Mouse (Mus musculus): ENCODE measurements around the gene Spp2. TPM values are rescaled to one million over a fixed set of nuclear protein-coding genes. Genes with fewer than 3 reads are reported as not detected.
"Not testable (repeated sequence)": the region's sequence is repeated elsewhere in the genome, so short reads cannot be mapped to it uniquely, and the experiment has no call there.

The Spp2 gene
- polyA plus RNA-seq, 1 experiment from 2014 or later = 0.77 TPM

DNA sequence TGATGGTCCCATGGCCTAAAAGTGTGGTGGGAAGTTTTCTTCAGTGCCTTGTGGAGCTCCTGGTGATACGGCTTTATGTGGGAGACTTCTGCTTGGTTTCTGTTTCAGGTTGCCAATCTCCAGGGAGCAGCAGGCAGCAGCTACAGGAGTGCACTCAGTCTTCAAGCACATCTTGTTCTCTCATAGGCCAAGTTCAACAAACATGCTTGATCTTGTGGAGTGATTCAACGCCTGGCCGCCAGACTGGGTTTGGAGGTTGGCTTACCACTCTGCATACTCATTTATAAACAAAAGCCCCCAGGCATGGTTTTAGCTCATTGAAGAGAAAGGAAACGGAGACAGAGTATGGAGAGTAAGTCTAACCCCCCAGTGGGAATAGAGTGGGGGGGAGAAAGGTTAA is 36.6 kb downstream of the Spp2 start:
- WGBS = 57% methylated on average over 4 of the region's 4 CpGs
- Histone ChIP-seq H3K4me2 (no peak overlapping the region), H3K27ac (no peak overlapping the region)

GRCm38 (mm10) chr1:88445400-88445799 is 38.6 kb downstream of the Spp2 start:
- Histone ChIP-seq H3K9me3 (no peaks in the 10 kb centered on the region), H3K27ac (no peak overlapping the region), H3K27me3 (replicated peaks) (no peaks in the 10 kb centered on the region), H3K4me2 (no peak overlapping the region), H3K36me3 (replicated peaks) (no peaks in the 10 kb centered on the region), H3K9ac (no peak overlapping the region), H3K4me1 (peaks cover 16% of the 10 kb centered on the region), H3K4me3 (no peak overlapping the region)
- 77% methylated on average over 4 of the region's 4 CpGs for WGBS
- ATAC-seq (replicated peaks) = no peak

More for the DNA sequence above, 36.6 kb downstream of the Spp2 start:
- Histone ChIP-seq H3K36me3 (replicated peaks) (no peaks in the 10 kb centered on the region), H3K4me1 (peaks cover 16% of the 10 kb centered on the region), H3K9me3 (no peaks in the 10 kb centered on the region), H3K27me3 (replicated peaks) (no peaks in the 10 kb centered on the region), H3K4me3 (no peak overlapping the region), H3K9ac (no peak overlapping the region)
- ATAC-seq (replicated peaks) = no peak

DNA sequence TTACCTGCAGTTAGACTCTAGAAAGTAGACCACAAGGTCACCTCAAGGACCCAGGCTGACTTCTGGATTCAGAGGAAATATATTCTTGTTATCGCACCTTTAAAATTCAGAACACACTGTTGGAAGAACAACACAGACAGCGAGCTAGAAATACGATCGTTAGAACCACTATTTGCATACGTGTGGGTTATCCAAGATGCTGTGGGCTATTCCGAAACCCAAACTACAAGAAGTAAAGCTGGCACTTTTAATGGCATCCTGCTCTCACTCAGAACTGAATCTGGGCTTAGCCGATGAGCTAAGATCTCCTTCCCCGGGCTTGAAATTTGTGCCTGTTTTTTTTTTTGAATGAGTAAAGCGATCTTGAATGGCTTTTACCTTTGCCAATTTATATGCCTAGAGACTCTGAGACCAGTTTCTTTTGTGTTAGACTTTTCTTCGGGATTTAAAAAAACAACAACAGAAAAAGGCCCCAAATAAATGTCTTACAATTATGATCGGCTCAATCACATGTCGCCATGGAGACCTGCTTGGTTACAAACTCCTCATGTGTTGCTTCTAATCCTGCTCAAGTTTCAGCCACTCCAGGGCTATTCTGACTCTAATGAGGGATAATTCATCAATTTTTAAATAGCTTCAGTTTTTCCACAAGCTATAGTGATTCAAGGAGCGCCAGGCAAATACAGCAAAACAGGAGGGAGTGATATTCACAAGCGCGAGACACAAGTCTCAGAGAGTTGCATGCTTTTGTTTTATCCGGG is 39.7 kb downstream of the Spp2 start:
- H3K4me3 ChIP-seq = no peak overlapping the region
- H3K27ac ChIP-seq = no peak overlapping the region; the same call in none of the 2 replicates
- 23% methylated on average over 16 of the region's 16 CpGs for WGBS
- H3K9ac ChIP-seq = no peak overlapping the region
- H3K27me3 ChIP-seq (replicated peaks) = no peaks in the 10 kb centered on the region
- peak overlapping the region; percentile 22 for H3K4me2 ChIP-seq
- 0 out of 2 replicates have a peak, but pooled peaks have one; percentile 45 for ATAC-seq (replicated peaks)
- H3K9me3 ChIP-seq = no peaks in the 10 kb centered on the region
- peaks cover 16% of the 10 kb centered on the region for H3K4me1 ChIP-seq
- no peaks in the 10 kb centered on the region for H3K36me3 ChIP-seq (replicated peaks)

DNA sequence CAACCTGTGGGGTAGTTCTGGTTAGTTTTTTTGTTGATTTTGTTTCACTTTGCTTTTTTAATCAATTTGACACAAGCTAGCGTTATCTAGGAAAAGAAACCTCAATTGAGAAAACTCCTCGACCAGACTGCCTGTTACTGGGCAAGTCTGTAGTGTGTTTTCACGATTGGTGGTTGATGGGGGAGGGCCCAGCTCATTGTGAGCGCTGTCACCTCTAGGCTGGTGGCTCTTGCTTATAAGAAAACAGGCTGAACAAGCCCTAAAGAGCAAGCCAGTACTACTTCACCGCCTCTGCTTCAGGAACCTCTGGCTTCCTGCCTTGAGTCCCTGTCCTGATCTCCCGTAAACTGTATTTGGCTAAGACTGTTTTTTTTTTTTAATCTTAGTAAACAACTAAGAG is 40.7 kb downstream of the Spp2 start:
- no peaks in the 10 kb centered on the region for H3K27me3 ChIP-seq (replicated peaks)
- no peaks in the 10 kb centered on the region for H3K36me3 ChIP-seq (replicated peaks)
- no peak overlapping the region for H3K27ac ChIP-seq
- no peak overlapping the region for H3K4me3 ChIP-seq
- H3K9ac ChIP-seq = no peak overlapping the region
- H3K9me3 ChIP-seq = no peaks in the 10 kb centered on the region
- peaks cover 16% of the 10 kb centered on the region for H3K4me1 ChIP-seq
- 7% methylated on average over 6 of the region's 6 CpGs for WGBS
- ATAC-seq (replicated peaks) = no peak
- no peak overlapping the region for H3K4me2 ChIP-seq

DNA sequence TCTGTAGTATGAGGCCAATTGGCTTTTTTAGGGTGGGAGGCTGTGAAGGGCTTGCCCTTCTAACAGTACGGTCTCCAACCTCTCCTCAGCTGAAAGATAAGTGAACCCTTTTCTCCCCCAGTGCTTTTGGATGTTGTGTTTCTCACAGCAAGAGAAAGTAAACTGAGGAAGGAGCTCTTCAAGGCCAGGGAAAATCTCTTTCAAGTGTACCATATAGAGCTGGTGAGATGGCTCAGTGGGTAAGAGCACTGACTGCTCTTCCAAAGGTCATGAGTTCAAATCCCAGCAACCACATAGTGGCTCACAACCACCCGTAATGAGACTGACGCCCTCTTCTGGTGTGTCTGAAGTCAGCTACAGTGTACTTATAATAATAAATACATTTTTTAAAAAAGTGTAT is 41.3 kb downstream of the Spp2 start:
- not testable (repeated sequence) for H3K9ac ChIP-seq; H3K4me2 ChIP-seq; ATAC-seq (replicated peaks); H3K36me3 ChIP-seq (replicated peaks); H3K27me3 ChIP-seq (replicated peaks); H3K9me3 ChIP-seq; H3K4me3 ChIP-seq; H3K27ac ChIP-seq
- H3K4me1 ChIP-seq = peaks cover 17% of the 10 kb centered on the region
- 74% methylated on average over 3 of the region's 3 CpGs for WGBS

DNA sequence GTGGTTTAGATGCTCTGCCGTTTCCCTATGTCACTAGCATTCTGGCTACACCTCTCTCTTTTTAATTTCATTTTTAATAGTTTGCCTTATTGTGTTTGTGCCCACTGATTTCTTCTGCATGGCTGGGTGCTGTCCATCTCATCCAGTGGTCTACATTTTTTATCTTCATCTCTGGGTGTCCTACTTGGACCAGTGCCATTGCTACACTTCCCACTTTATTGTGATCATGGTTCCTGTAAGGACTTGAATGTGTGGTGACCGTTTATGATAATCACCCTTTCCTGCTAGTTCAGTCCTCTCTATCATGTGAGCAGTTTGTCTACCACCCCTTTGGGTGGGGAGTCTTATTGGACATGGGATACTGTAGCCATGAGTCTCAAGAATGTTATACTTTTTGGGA is 43.0 kb downstream of the Spp2 start:
- no peak overlapping the region for H3K4me2 ChIP-seq
- H3K27ac ChIP-seq = no peak overlapping the region
- ATAC-seq (replicated peaks) = no peak
- peaks cover 23% of the 10 kb centered on the region for H3K4me1 ChIP-seq
- H3K27me3 ChIP-seq (replicated peaks) = no peaks in the 10 kb centered on the region
- no peak overlapping the region for H3K4me3 ChIP-seq
- H3K36me3 ChIP-seq (replicated peaks) = no peaks in the 10 kb centered on the region
- H3K9ac ChIP-seq = no peak overlapping the region
- WGBS = 80% methylated on average over 2 of the region's 2 CpGs
- H3K9me3 ChIP-seq = no peaks in the 10 kb centered on the region

DNA sequence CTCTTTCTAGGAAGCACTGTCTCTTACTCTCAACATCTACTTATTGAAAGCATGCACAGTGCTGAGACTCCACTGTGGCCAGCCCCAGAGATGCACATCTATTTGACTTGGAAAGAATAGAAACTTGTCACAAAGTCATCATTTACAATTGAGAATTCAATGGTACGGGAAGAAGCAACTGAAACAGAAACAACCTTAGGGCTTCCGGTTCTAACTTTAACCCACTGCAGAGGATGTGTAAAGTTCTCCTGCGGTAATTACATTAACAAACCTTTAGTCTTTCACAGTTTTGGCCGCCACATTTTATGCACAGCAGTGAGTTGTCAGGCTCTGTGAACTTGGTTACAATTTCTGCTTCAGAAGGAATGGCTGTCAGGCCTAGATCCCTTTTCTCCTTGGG is 43.9 kb downstream of the Spp2 start:
- H3K4me2 ChIP-seq = no peak overlapping the region
- no peaks in the 10 kb centered on the region for H3K27me3 ChIP-seq (replicated peaks)
- 86% methylated on average over 4 of the region's 4 CpGs for WGBS
- H3K27ac ChIP-seq = no peak overlapping the region
- ATAC-seq (replicated peaks) = no peak
- no peaks in the 10 kb centered on the region for H3K36me3 ChIP-seq (replicated peaks)
- H3K9me3 ChIP-seq = no peaks in the 10 kb centered on the region
- H3K4me3 ChIP-seq = no peak overlapping the region
- no peak overlapping the region for H3K9ac ChIP-seq
- H3K4me1 ChIP-seq = peaks cover 23% of the 10 kb centered on the region

DNA sequence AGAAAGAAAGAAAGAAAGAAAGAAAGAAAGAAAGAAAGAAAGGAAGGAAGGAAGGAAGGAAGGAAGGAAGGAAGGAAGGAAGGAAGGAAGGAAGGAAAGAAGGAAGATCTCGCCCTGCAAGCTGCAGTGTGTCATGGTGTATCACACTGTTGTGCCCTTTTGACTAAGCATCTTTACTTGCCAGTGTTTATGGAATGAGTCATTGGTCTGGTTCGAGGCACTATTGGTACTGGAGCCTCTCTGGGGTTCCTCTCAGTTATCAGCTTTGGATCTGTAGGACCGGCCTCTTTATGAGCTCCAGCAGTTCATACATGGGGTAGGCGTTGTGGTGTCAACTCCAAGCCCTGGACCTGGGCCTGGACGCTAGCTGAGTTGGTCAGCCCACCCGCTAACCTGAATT is 45.4 kb downstream of the Spp2 start:
- Histone ChIP-seq H3K27ac (no peak overlapping the region), H3K4me1 (peaks cover 15% of the 10 kb centered on the region), H3K27me3 (replicated peaks) (no peaks in the 10 kb centered on the region), H3K4me2 (no peak overlapping the region), H3K4me3 (no peak overlapping the region), H3K9me3 (no peaks in the 10 kb centered on the region), H3K36me3 (replicated peaks) (no peaks in the 10 kb centered on the region), H3K9ac (no peak overlapping the region)
- 91% methylated on average over 6 of the region's 6 CpGs for WGBS
- ATAC-seq (replicated peaks) = no peak

- Histone ChIP-seq H3K9me3 (no peaks in the 10 kb centered on the region), H3K4me3 (no peak overlapping the region), H3K4me1 (peaks cover 11% of the 10 kb centered on the region; the same call in 1 of the 2 replicates), H3K9ac (no peak overlapping the region), H3K27me3 (replicated peaks) (no peaks in the 10 kb centered on the region), H3K36me3 (replicated peaks) (no peaks in the 10 kb centered on the region), H3K4me2 (no peak overlapping the region), H3K27ac (no peak overlapping the region)
- ATAC-seq (replicated peaks) = no peak
- 51% methylated on average over 3 of the region's 3 CpGs for WGBS
Observed at GRCm38 (mm10) chr1:88454703-88455102, 47.9 kb downstream of the Spp2 start.

DNA sequence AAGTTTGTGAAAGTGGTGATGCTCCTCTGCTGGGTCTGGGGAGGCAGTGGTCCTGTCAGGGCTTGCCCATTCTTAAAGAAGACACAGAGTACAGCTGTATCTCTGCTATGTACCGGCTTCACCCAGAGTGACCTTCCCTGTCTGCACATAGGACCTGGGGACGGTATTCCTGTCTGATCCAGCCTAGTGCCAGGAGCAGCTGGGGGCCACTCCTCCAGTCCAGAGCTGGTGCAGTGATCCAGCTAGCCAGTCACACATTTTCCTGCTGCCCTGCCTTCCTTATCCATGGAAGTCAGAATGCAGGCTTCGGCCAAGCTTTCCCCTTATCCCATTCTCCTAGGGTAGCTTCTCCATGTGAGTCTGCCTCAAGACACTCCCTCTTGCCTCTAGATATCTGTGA is 49.0 kb downstream of the Spp2 start:
- no peak overlapping the region for H3K27ac ChIP-seq
- no peak overlapping the region for H3K4me3 ChIP-seq
- no peaks in the 10 kb centered on the region for H3K36me3 ChIP-seq (replicated peaks)
- no peak overlapping the region for H3K4me2 ChIP-seq
- peaks cover 14% of the 10 kb centered on the region; the same call in 1 of the 2 replicates for H3K4me1 ChIP-seq
- H3K27me3 ChIP-seq (replicated peaks) = no peaks in the 10 kb centered on the region
- no peak overlapping the region for H3K9ac ChIP-seq
- ATAC-seq (replicated peaks) = no peak
- H3K9me3 ChIP-seq = no peaks in the 10 kb centered on the region
- 74% methylated on average over 3 of the region's 3 CpGs for WGBS

DNA sequence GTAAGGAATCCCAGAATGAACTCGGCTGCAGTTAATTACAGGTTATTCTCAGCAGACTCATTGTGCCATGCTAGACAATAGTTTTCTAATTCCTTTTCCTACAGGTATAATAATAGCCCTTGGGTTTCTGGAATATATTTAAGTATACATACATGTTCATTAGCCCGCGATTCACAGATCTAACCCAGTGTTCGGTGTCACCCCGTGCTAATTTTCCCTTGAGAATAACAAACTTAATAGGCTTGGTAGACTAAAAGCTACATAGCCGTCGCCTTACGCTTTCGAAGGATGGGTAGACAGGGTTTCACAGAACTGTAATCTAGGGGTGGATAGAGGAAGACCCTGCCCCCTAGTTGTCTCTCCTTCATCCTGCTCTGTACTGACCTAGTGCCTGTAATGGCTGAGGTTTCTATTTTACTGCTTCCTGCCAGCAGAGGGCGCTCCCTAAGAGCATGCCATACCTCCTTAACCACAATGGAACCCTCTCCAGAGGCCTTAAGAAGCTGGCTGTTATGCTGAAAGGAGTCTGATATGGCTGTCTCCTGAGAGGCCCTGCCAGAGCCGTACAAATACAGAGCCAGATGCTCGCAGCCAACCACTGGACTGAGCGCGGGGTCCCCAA is 49.8 kb downstream of the Spp2 start:
- peak; percentile 61 for ATAC-seq (replicated peaks)
- no peaks in the 10 kb centered on the region for H3K9me3 ChIP-seq
- no peak overlapping the region for H3K4me3 ChIP-seq
- no peaks in the 10 kb centered on the region for H3K36me3 ChIP-seq (replicated peaks)
- H3K9ac ChIP-seq = no peak overlapping the region
- WGBS = 50% methylated on average over 14 of the region's 14 CpGs
- no peak overlapping the region for H3K27ac ChIP-seq
- H3K27me3 ChIP-seq (replicated peaks) = no peaks in the 10 kb centered on the region
- no peak overlapping the region for H3K4me2 ChIP-seq
- peaks cover 14% of the 10 kb centered on the region; the same call in 1 of the 2 replicates for H3K4me1 ChIP-seq

DNA sequence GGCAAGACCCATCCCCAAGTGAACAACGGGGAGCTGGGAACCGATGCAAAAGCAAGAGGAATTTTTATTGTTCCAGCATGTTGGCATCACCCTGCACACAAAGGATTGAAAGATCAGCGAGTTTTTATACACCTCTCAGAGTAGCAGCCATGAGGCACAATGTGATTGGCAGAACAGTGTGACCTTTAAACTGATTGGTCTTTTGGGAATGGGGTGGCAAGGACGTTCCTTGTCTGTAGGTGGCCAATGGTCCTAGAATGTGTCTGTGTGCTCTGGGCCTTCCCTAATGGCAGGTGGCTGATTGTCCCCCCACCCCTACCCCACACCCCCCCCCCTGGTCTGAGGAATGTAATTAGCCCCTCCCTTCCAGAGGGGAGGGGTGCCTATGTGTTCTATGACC is 52.4 kb downstream of the Spp2 start:
- no peak overlapping the region for H3K4me2 ChIP-seq
- no peaks in the 10 kb centered on the region for H3K9me3 ChIP-seq
- no peak overlapping the region for H3K9ac ChIP-seq
- WGBS = 86% methylated on average over 4 of the region's 4 CpGs
- no peak for ATAC-seq (replicated peaks)
- H3K4me1 ChIP-seq = 0 out of 2 replicates have a peak, but pooled peaks cover 8% of the 10 kb centered on the region
- H3K27me3 ChIP-seq (replicated peaks) = no peaks in the 10 kb centered on the region
- no peak overlapping the region for H3K4me3 ChIP-seq
- H3K27ac ChIP-seq = no peak overlapping the region
- H3K36me3 ChIP-seq (replicated peaks) = no peaks in the 10 kb centered on the region

DNA sequence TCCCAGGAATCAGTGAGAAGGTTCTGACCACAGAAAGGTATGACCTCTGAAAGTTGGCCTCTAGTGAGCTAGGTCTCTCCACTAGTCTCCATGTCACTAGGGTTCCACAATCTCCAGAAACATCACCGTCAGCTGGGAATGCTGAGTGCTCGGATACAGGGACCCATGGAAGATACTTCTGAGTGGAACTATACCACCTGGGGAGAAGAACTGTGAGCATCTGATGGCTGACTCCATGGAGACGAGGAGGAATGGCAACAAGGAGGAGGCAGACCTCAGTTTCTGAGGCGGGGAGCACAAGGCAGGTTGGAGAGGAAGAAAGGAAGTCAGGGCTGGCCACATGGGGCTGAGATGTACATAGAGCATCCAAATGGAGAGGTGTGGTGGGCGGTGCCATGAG is 52.9 kb downstream of the Spp2 start:
- Histone ChIP-seq H3K9ac (no peak overlapping the region), H3K36me3 (replicated peaks) (no peaks in the 10 kb centered on the region), H3K4me3 (no peak overlapping the region), H3K9me3 (no peaks in the 10 kb centered on the region), H3K27ac (no peak overlapping the region), H3K4me2 (no peak overlapping the region), H3K4me1 (0 out of 2 replicates have a peak, but pooled peaks cover 8% of the 10 kb centered on the region), H3K27me3 (replicated peaks) (no peaks in the 10 kb centered on the region)
- ATAC-seq (replicated peaks) = no peak
- 75% methylated on average over 5 of the region's 5 CpGs for WGBS
